Mouse (Mus musculus): ENCODE measurements at regions not wholly inside any gene's neighbourhood (a gene's known extent, or its start where the extent isn't known, plus 50 kb on each side); places are given as distances from the start of the nearest gene placed in this dataset.

DNA sequence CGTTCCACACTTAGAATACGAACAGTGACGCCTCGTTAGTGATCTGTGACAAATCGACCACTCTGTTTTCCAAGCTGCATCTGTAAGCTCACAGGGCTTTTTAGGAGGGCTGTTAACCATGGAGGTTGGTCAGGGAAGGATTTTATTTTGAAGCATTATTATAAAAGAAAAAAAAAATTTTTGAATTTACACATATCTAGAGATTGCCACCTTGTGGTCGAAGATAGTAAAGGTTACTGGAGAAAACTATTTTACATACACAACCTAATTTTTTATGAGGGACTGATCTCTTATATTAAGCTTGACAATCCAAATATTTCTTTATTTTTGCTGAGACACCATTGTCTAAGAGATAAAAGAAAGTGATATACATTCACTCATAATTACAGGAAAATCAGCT is 937.2 kb downstream of the Sorcs1 start:
- ATAC-seq (ENCODE audit: low FRiP score, low TSS enrichment): no peak
- no peak overlapping the region for H3K27ac ChIP-seq (ENCODE audit: low read depth, low read length)
- no peak overlapping the region for H3K4me3 ChIP-seq (ENCODE audit: low read length)
- H3K9ac ChIP-seq (ENCODE audit: low read depth, low read length): no peak overlapping the region
- no peaks in the 10 kb centered on the region for H3K9me3 ChIP-seq (ENCODE audit: control insufficient read depth, low read length)
- no peaks in the 10 kb centered on the region for H3K4me1 ChIP-seq (ENCODE audit: control insufficient read depth, insufficient read depth, low read length)
- no peaks in the 10 kb centered on the region for H3K36me3 ChIP-seq (ENCODE audit: control insufficient read depth, insufficient read depth, low read length)
- 84% methylated on average over 6 of the region's 6 CpGs for WGBS
- no peaks in the 10 kb centered on the region for H3K27me3 ChIP-seq (ENCODE audit: control insufficient read depth, insufficient read depth, low read length)
- H3K4me2 ChIP-seq (replicated peaks; ENCODE audit: low read depth, low read length): no peak overlapping the region

DNA sequence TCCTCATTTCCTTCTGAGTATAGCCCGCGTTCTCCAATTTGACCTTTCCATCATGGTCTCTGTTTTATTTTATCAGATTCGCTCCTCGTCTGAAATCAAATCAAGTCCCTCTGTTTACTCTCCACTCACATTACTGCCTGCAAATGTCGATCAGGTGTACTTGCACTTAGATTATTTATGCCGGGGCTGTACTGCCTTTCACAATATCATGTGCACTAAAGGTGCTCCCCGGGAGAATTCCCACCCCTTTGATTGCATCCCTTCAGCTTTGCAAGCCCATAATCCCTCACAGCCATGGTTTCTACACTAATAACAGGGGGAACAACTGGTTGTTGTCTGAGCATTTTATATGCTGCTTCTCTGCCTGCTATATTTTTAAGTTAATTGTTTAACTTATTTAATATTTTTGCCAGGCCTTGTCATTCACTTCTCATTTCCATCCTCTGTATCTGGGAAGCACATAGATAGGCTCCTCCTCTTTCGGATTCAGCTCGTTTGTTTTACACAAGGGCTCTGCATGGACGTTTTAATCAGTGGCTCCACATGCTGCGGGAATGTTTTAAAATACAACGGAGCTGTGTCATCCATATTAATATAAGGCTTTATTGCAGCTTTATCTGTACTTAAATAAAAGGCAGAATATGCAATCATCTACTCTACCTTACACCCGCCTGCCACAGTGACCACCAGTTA is 938.8 kb downstream of the Sorcs1 start:
- Histone ChIP-seq H3K4me3 (ENCODE audit: low read length) (no peak overlapping the region), H3K4me2 (replicated peaks; ENCODE audit: low read depth, low read length) (no peak overlapping the region), H3K27ac (ENCODE audit: low read depth, low read length) (no peak overlapping the region), H3K4me1 (ENCODE audit: control insufficient read depth, insufficient read depth, low read length) (no peaks in the 10 kb centered on the region), H3K9me3 (ENCODE audit: control insufficient read depth, low read length) (no peaks in the 10 kb centered on the region), H3K9ac (ENCODE audit: low read depth, low read length) (no peak overlapping the region), H3K36me3 (ENCODE audit: control insufficient read depth, insufficient read depth, low read length) (no peaks in the 10 kb centered on the region), H3K27me3 (ENCODE audit: control insufficient read depth, insufficient read depth, low read length) (no peaks in the 10 kb centered on the region)
- WGBS: 72% methylated on average over 13 of the region's 13 CpGs
- no peak for ATAC-seq (ENCODE audit: low FRiP score, low TSS enrichment)

DNA sequence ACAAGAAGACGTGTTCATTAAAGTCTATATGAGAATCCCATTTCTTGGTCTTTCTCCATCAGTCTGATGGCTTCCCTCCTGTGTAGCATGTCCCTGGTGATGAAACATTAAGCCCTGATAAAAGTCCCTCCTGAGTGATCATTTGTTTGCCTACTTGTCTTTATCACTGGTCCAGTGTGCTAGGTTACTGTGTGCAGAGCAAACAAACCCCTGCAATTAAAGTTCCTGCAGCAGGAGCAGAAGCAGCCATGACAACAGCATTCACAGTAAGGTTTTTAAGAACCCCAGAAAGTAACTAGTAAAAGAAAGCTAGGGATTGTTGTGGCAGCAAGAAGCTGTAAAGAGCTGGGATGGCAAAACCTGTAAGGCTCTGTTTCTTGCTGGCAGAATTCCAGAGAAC is 980.8 kb downstream of the Sorcs1 start:
- no peak overlapping the region for H3K4me2 ChIP-seq (replicated peaks; ENCODE audit: low read depth, low read length)
- 90% methylated on average over 1 of the region's 1 CpGs for WGBS
- H3K9me3 ChIP-seq (ENCODE audit: control insufficient read depth, low read length): no peaks in the 10 kb centered on the region
- H3K36me3 ChIP-seq (ENCODE audit: control insufficient read depth, insufficient read depth, low read length): no peaks in the 10 kb centered on the region
- H3K27ac ChIP-seq (ENCODE audit: low read depth, low read length): no peak overlapping the region
- no peak overlapping the region for H3K4me3 ChIP-seq (ENCODE audit: low read length)
- ATAC-seq (ENCODE audit: low FRiP score, low TSS enrichment): no peak
- H3K27me3 ChIP-seq (ENCODE audit: control insufficient read depth, insufficient read depth, low read length): no peaks in the 10 kb centered on the region
- H3K9ac ChIP-seq (ENCODE audit: low read depth, low read length): no peak overlapping the region
- H3K4me1 ChIP-seq (ENCODE audit: control insufficient read depth, insufficient read depth, low read length): no peaks in the 10 kb centered on the region

DNA sequence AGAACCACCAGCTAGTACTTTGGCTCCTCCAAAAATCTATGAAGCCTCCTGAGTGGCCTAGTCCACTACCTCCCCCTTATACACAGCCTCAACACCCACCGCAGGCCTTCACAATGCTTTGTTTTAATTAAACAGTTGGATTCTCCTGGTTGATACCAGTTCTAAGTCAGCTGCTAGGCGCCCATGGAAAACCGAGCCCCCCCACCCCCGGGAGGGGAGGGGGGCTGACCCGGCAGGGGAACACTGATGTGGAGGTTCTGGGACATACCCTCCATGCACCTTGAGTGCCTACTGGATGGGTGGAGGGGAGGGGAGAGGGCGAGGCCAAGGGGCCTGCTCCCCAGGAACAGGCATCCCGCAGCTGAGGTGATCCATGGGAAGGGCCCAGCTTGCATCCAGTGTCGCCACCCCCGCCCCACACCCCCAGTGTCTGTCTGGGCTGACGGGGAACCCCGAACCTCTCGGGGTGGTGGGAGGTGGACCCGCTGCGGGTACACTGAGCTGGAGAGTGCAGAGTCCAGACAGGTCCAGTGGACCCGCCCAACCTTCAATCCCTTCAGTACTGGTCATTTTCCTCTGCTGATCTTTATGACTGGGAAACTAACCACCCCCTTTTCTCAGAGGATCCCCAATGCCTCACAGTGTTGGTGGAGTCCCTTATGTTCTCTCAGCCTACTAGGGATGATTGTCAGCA is 992.7 kb downstream of the Sorcs1 start:
- 91% methylated on average over 15 of the region's 15 CpGs for WGBS
- no peak overlapping the region for H3K27ac ChIP-seq (ENCODE audit: low read depth, low read length)
- no peak for ATAC-seq (ENCODE audit: low FRiP score, low TSS enrichment)

DNA sequence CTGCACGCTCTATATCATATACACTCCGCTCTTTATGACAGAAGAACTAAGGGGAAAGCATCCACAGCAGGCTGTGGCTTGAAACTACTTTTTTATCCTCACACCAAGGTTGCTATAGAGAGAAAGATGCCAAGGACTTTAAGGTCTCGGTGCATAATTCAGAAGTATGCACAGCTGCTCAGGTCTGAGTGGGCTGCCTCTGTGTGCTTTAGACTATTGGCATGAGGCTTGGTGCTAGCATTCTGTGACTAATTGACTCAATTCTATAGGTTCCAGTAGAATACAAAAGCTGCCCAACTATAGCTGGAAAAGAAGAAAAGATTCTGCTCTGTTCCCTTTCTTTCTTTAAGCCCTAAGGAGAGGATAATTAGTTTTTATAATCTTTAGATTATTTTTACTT is 997.2 kb downstream of the Sorcs1 start:
- no peak overlapping the region for H3K9ac ChIP-seq (ENCODE audit: low read depth, low read length)
- no peak overlapping the region for H3K4me2 ChIP-seq (replicated peaks; ENCODE audit: low read depth, low read length)
- 81% methylated on average over 3 of the region's 3 CpGs for WGBS
- H3K4me3 ChIP-seq (ENCODE audit: low read length): no peak overlapping the region
- ATAC-seq (ENCODE audit: low FRiP score, low TSS enrichment): no peak
- H3K27me3 ChIP-seq (ENCODE audit: control insufficient read depth, insufficient read depth, low read length): no peaks in the 10 kb centered on the region
- H3K36me3 ChIP-seq (ENCODE audit: control insufficient read depth, insufficient read depth, low read length): no peaks in the 10 kb centered on the region
- H3K4me1 ChIP-seq (ENCODE audit: control insufficient read depth, insufficient read depth, low read length): no peaks in the 10 kb centered on the region
- no peaks in the 10 kb centered on the region for H3K9me3 ChIP-seq (ENCODE audit: control insufficient read depth, low read length)
- H3K27ac ChIP-seq (ENCODE audit: low read depth, low read length): no peak overlapping the region

More for the DNA sequence above, 992.7 kb downstream of the Sorcs1 start:
- Histone ChIP-seq H3K4me1 (ENCODE audit: control insufficient read depth, insufficient read depth, low read length) (no peaks in the 10 kb centered on the region), H3K9me3 (ENCODE audit: control insufficient read depth, low read length) (no peaks in the 10 kb centered on the region), H3K4me2 (replicated peaks; ENCODE audit: low read depth, low read length) (no peak overlapping the region), H3K27me3 (ENCODE audit: control insufficient read depth, insufficient read depth, low read length) (no peaks in the 10 kb centered on the region), H3K36me3 (ENCODE audit: control insufficient read depth, insufficient read depth, low read length) (no peaks in the 10 kb centered on the region), H3K9ac (ENCODE audit: low read depth, low read length) (no peak overlapping the region), H3K4me3 (ENCODE audit: low read length) (no peak overlapping the region)

DNA sequence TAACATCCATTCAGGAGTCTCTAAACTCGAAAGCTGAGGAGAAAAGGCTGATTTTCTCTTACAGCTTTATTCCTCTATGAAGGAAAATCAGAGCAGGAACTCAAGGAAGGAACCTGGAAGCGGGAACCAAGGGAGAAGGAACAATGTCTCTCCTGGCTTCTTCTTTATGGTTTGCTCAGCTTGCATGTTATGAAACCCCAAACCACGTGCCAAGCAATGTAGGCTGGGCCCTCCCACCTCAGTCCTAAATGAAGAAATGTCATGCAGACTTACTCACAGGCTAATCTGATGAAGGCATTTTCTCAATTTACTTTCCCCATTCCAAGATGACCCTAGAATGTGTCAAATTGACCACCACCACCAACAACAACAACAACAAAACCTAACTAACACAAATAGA is 998.4 kb downstream of the Sorcs1 start:
- Histone ChIP-seq H3K9ac (ENCODE audit: low read depth, low read length) (no peak overlapping the region), H3K36me3 (ENCODE audit: control insufficient read depth, insufficient read depth, low read length) (no peaks in the 10 kb centered on the region), H3K27me3 (ENCODE audit: control insufficient read depth, insufficient read depth, low read length) (no peaks in the 10 kb centered on the region), H3K9me3 (ENCODE audit: control insufficient read depth, low read length) (no peaks in the 10 kb centered on the region), H3K4me1 (ENCODE audit: control insufficient read depth, insufficient read depth, low read length) (no peaks in the 10 kb centered on the region), H3K4me2 (replicated peaks; ENCODE audit: low read depth, low read length) (no peak overlapping the region), H3K27ac (ENCODE audit: low read depth, low read length) (no peak overlapping the region), H3K4me3 (ENCODE audit: low read length) (no peak overlapping the region)
- 83% methylated on average over 3 of the region's 3 CpGs for WGBS
- ATAC-seq (ENCODE audit: low FRiP score, low TSS enrichment): no peak

DNA sequence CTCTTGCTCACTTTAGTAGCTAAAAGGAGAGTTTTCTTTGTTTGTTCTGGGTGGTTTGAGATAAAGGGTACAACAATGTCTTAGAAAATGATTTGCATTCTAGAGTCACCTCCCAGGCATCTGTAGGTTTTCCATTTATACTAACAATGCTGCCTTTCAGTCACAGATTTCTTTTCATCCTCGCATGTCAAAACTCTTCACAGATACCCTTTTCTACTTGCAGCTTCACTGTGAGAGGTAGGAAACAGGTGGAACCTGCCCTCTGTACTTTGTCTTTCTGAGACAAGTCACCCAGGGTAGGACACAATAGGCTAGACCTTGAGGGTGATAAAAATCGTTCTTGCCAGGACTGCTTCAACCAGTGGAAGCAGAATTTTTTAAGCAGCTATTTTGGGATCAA is 1002.5 kb downstream of the Sorcs1 start:
- H3K36me3 ChIP-seq (ENCODE audit: control insufficient read depth, insufficient read depth, low read length): no peaks in the 10 kb centered on the region
- WGBS: 51% methylated on average over 2 of the region's 2 CpGs

DNA sequence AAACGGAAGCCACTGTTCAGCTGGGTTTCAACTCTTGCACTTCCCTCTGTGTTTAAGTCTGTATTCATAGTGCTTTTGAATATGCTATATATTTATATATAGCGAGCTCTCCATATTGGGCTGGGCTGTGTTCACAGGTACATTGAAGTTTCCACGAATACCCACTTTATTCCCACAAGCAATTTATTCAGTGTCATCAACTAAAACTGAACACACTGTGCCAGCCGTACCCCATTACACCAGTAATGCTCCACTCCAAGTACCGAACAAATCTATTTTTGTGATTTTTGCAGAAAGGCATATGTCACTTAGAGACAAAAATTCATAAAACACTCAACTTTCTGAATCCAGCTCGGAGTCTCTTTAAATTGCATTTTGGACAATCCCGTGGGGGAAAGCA is 1048.5 kb downstream of the Sorcs1 start:
- 89% methylated on average over 7 of the region's 7 CpGs for WGBS
- no peak for ATAC-seq (ENCODE audit: low FRiP score, low TSS enrichment)

More for the DNA sequence above, 1002.5 kb downstream of the Sorcs1 start:
- Histone ChIP-seq H3K27me3 (ENCODE audit: control insufficient read depth, insufficient read depth, low read length) (no peaks in the 10 kb centered on the region), H3K4me3 (ENCODE audit: low read length) (no peak overlapping the region), H3K4me1 (ENCODE audit: control insufficient read depth, insufficient read depth, low read length) (no peaks in the 10 kb centered on the region), H3K9me3 (ENCODE audit: control insufficient read depth, low read length) (no peaks in the 10 kb centered on the region), H3K27ac (ENCODE audit: low read depth, low read length) (no peak overlapping the region), H3K4me2 (replicated peaks; ENCODE audit: low read depth, low read length) (no peak overlapping the region), H3K9ac (ENCODE audit: low read depth, low read length) (no peak overlapping the region)
- ATAC-seq (ENCODE audit: low FRiP score, low TSS enrichment): no peak

DNA sequence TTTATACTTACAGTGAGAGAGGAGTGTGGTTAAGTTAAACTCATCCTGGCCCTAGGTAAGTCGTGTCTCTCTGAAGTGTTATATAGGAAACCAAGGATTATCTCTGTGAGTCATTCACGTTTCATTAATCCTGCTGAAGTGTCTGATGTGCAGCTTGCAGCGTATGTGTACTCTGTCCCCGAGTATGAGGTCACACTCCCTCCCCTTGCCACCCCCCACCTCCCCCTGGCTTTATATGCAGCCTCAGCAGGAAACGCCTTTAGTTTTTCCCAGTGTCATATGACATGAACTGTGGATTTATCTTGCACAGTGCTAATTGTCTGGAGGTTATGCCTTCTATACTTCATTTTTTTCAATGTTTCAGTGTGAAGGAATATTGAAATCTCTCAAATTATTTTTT is 1058.5 kb downstream of the Sorcs1 start:
- 24% methylated on average over 5 of the region's 5 CpGs for WGBS
- ATAC-seq (ENCODE audit: low FRiP score, low TSS enrichment): 0 out of 2 replicates have a peak, but pooled peaks have one; percentile 49
- H3K9ac ChIP-seq (ENCODE audit: low read depth, low read length): no peak overlapping the region
- H3K27ac ChIP-seq (ENCODE audit: low read depth, low read length): no peak overlapping the region
- no peaks in the 10 kb centered on the region for H3K27me3 ChIP-seq (ENCODE audit: control insufficient read depth, insufficient read depth, low read length)
- H3K4me2 ChIP-seq (replicated peaks; ENCODE audit: low read depth, low read length): no peak overlapping the region
- no peak overlapping the region for H3K4me3 ChIP-seq (ENCODE audit: low read length)
- no peaks in the 10 kb centered on the region for H3K4me1 ChIP-seq (ENCODE audit: control insufficient read depth, insufficient read depth, low read length)
- H3K9me3 ChIP-seq (ENCODE audit: control insufficient read depth, low read length): no peaks in the 10 kb centered on the region
- H3K36me3 ChIP-seq (ENCODE audit: control insufficient read depth, insufficient read depth, low read length): no peaks in the 10 kb centered on the region

More for the DNA sequence above, 1048.5 kb downstream of the Sorcs1 start:
- H3K9ac ChIP-seq (ENCODE audit: low read depth, low read length): no peak overlapping the region
- no peak overlapping the region for H3K27ac ChIP-seq (ENCODE audit: low read depth, low read length)
- H3K4me3 ChIP-seq (ENCODE audit: low read length): no peak overlapping the region
- H3K4me1 ChIP-seq (ENCODE audit: control insufficient read depth, insufficient read depth, low read length): no peaks in the 10 kb centered on the region
- no peak overlapping the region for H3K4me2 ChIP-seq (replicated peaks; ENCODE audit: low read depth, low read length)
- no peaks in the 10 kb centered on the region for H3K9me3 ChIP-seq (ENCODE audit: control insufficient read depth, low read length)
- H3K36me3 ChIP-seq (ENCODE audit: control insufficient read depth, insufficient read depth, low read length): no peaks in the 10 kb centered on the region
- no peaks in the 10 kb centered on the region for H3K27me3 ChIP-seq (ENCODE audit: control insufficient read depth, insufficient read depth, low read length)

All from kidney, embryonic 14.5 days (tissue).